Mouse (Mus musculus) olfactory bulb, adult 2 months (tissue): ENCODE measurements around the gene Orm2. TPM values are rescaled to one million over a fixed set of nuclear protein-coding genes. Genes with fewer than 3 reads are reported as not detected.

Experiments used
- H3K27ac ChIP-seq: fragments of 200-500 bp; 2 replicates; pipeline ENCODE4 v1.5.1; 2012; ENCODE audit warnings: low read depth, low read length; ENCODE audit not compliant: insufficient read depth
- H3K4me1 ChIP-seq: fragments of 200-500 bp; 2 replicates; pipeline ENCODE4 v1.6.1; 2012; ENCODE audit warnings: low read length; ENCODE audit not compliant: control insufficient read depth, insufficient read depth
- H3K4me3 ChIP-seq: fragments of 200-500 bp; 2 replicates; pipeline ENCODE4 v1.5.1; 2012; ENCODE audit warnings: mild to moderate bottlenecking, low read depth, low read length, moderate library complexity; ENCODE audit not compliant: insufficient read depth
- CTCF ChIP-seq: fragments of 200-500 bp; IDR thresholded peaks from 2 replicates; pipeline ENCODE4 v1.5.1; 2012; ENCODE audit warnings: low read depth, mild to moderate bottlenecking, low read length, moderate library complexity; ENCODE audit not compliant: insufficient read depth
- POLR2A ChIP-seq: fragments of 200-500 bp; IDR thresholded peaks from 2 replicates; pipeline ENCODE4 v1.6.1; 2012; ENCODE audit warnings: mild to moderate bottlenecking, low read depth, low read length, moderate library complexity; ENCODE audit not compliant: insufficient read depth
- WGBS: fragments of 180-500 bp; shearing (Covaris S2); methylation state at CpG from one replicate; pipeline ENCODE4 v1.1.7; 2018; 5-methylcytosine and 5-hydroxymethylcytosine counted together
- polyA plus RNA-seq: library from polyadenylated mRNA; stranded (reverse); fragments of >200 nt; gene quantifications from 2 replicates; pipeline ENCODE4 v1.2.4, GENCODE M21; 2012; ENCODE audit warnings: low replicate concordance; ENCODE audit not compliant: missing spikeins, insufficient read depth, insufficient read length

Gene Orm2
- polyA plus RNA-seq, 1 experiment, result not detected

- no peak for TF ChIP-seq POLR2A
- 59% methylated on average over 8 of the region's 8 CpGs for WGBS
- Histone ChIP-seq H3K27ac (no peak overlapping the region), H3K4me3 (no peak overlapping the region), H3K4me1 (0 out of 2 replicates have a peak, but pooled peaks cover 10% of the 10 kb centered on the region)
These were observed 27.1 kb downstream of the Orm2 start for GRCm38 (mm10) chr4:63389121-63389886.

DNA sequence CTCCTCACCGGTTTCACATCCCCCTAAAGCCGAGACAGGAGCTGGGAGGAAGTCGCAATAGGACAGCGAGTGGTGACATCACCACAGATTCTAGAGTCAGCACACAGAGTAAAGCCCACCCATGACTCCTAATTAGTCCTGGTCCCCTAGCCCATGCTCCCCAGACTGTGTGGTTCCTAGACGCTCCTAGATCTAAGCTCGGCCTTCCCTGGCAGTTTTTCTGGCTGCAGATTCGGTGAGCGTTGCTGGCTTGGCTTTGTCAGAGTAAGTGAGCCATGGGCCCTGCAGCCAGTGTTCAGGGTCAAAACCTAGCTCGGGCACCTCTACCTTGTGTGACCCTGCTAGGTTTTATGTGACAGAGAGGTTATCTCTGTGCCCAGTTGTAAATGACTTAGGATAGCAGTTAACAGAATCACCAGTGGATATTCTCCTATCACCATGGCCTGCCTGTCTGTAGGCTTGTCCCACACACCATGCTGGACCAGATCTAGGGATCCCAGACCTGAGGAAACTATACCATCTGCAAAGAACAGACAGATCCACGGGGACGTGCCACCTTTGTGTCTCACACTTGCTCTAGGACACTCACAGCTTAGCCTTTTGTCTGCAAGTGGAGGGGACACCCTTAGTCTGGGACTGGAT lies 27.8 kb downstream of the Orm2 start:
- 73% methylated on average over 11 of the region's 11 CpGs for WGBS

GRCm38 (mm10) chr4:63391322-63391721 lies 29.1 kb downstream of the Orm2 start:
- H3K4me3 ChIP-seq, result no peak overlapping the region

More for the DNA sequence above, 27.8 kb downstream of the Orm2 start:
- H3K4me3 ChIP-seq, result no peak overlapping the region
- no peak overlapping the region for H3K27ac ChIP-seq
- TF ChIP-seq CTCF, result no peak
- TF ChIP-seq POLR2A, result no peak
- 0 out of 2 replicates have a peak, but pooled peaks cover 10% of the 10 kb centered on the region for H3K4me1 ChIP-seq

GRCm38 (mm10) chr4:63397981-63398537 lies 35.8 kb downstream of the Orm2 start:
- Histone ChIP-seq H3K27ac (no peak overlapping the region), H3K4me1 (peaks cover 12% of the 10 kb centered on the region), H3K4me3 (no peak overlapping the region)
- TF ChIP-seq POLR2A (no peak), CTCF (no peak)
- 87% methylated on average over 10 of the region's 10 CpGs for WGBS

More at GRCm38 (mm10) chr4:63391322-63391721, 29.1 kb downstream of the Orm2 start:
- WGBS, result 86% methylated on average over 6 of the region's 6 CpGs
- TF ChIP-seq POLR2A (no peak), CTCF (no peak)
- H3K4me1 ChIP-seq, result 0 out of 2 replicates have a peak, but pooled peaks cover 10% of the 10 kb centered on the region
- no peak overlapping the region for H3K27ac ChIP-seq

DNA sequence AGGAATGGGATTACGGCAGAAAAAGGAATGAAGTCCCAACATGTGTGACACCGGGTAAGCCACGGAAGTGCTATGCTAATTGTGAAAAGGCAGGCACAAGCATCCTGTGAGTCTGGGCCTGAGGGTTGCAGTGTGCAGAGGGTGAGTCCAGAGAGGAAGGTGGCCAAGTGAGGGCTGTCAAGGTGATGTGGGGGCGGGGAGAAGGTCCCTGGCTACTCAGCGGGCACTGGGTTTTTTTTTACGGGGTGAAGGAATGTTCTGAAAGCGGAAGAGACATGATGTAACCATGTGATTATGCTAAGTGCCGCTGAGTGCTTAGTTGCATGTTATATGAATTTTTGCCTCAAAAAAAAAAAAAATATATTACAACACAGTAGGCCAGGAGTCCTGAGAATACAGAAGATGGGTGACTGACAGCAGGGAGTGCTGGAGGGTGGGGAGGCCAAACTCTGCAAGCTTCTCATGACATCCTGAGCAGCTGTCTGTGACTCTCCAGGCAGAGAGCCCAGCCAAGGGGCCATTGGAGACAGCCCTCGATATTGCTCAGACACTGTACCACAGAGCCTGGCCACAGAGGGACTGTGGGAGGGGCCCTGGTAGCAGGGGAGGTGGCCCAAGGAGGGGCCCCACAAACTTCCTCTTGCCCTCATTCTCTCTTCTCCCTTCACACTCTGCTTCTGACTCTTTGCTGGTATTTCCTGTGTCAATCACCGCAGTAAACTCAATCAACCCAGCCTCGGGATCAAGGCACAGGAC lies 36.8 kb downstream of the Orm2 start:
- Histone ChIP-seq H3K27ac (no peak overlapping the region), H3K4me3 (no peak overlapping the region), H3K4me1 (peaks cover 17% of the 10 kb centered on the region)
- no peak for TF ChIP-seq CTCF
- TF ChIP-seq POLR2A, result no peak
- WGBS, result 65% methylated on average over 11 of the region's 11 CpGs

- TF ChIP-seq POLR2A, result no peak
- no peak for TF ChIP-seq CTCF
- Histone ChIP-seq H3K27ac (no peak overlapping the region), H3K4me3 (no peak overlapping the region), H3K4me1 (peaks cover 25% of the 10 kb centered on the region)
- WGBS, result 73% methylated on average over 8 of the region's 8 CpGs
These were observed 37.5 kb downstream of the Orm2 start for GRCm38 (mm10) chr4:63399691-63400270.

DNA sequence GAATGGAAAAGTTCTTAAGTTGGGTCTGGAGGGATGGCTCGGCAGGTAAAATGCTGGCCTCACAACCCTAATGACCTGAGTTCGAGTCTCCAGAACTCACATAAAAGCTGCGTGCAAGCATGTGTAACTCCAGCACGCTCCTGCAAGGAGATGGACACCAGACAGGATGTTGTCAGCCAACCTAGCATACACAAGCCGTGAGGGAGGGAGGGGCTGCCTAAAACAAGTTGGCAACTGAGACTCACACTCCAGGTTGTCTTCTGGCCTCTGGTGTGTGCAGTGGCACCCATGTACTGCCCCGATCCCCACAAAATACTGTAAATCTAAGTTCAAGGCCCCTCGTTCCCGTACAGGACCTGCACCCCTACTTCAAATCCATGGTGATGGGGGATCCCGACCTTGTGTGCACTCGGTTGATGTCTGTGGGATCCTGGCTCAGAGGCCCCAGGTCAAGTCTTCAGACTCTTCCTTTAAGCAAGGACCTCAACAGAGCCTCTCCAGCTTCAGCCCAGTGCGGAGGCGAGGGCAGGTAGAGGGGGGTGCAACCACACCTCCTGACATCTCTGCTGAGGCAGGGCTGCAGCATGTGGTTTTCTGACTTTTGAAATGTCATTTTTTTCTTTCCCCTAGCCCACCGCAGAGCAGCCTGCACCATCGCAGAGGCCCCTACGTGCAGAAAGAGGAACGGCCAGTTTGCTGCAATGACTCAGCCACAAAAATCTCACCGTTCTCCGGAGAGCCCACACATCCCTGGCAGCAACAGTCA lies 38.5 kb downstream of the Orm2 start:
- 89% methylated on average over 18 of the region's 18 CpGs for WGBS
- TF ChIP-seq POLR2A (no peak), CTCF (no peak)
- Histone ChIP-seq H3K4me3 (no peak overlapping the region), H3K27ac (no peak overlapping the region), H3K4me1 (peaks cover 26% of the 10 kb centered on the region)

DNA sequence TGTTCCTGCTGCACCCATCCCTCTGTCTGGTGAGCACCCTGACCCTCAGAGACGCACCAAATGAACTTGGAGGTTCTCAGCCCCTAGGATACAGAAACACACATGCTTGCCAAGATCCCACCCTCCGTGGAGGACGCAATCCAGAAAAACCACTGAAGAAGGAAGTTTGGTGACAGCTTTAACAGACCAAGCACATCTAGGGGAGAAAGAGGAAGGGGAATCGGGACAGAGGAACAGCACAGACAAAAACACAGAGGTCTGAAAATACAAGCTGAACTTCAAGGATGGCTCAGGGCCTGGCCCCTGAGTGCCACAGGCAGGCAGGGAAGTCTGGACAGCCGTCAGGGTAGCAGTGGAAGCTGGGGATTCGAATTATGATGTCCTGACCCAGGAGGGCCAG lies 39.4 kb downstream of the Orm2 start:
- Histone ChIP-seq H3K4me3 (no peak overlapping the region), H3K27ac (no peak overlapping the region), H3K4me1 (peaks cover 26% of the 10 kb centered on the region)
- TF ChIP-seq POLR2A (no peak), CTCF (no peak)
- WGBS, result 77% methylated on average over 6 of the region's 6 CpGs

GRCm38 (mm10) chr4:63402056-63402455 lies 39.8 kb downstream of the Orm2 start:
- WGBS, result 86% methylated on average over 10 of the region's 10 CpGs
- Histone ChIP-seq H3K4me1 (peaks cover 26% of the 10 kb centered on the region), H3K27ac (peak overlapping the region; percentile 34; the same call in 1 of the 2 replicates), H3K4me3 (peak overlapping the region; percentile 11; the same call in 1 of the 2 replicates)
- TF ChIP-seq CTCF, result no peak
- no peak for TF ChIP-seq POLR2A
